Mouse (Mus musculus): Measurements from ENCODE around the gene Pfkfb3.

DNA sequence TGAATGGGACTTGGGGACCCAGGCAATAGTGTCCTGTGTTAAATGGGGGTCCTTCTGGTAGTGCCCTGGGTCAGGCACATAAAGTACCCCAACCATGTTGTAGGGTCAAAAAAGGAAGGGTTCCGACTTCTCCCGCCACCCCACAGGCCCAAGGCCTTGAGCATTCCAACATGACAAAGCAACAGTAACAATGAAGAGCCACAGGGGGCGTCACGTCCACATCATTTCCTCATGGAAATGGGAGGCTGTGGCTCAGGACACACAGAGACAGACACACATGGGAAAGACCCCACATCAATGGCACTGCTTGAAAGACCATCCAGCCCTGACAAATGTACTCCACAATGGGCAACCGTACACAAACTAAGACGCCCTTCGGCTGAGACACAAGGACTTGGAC is 78.6 kb downstream of the Pfkfb3 start:
- TF ChIP-seq CTCF (IDR thresholded peaks at IDR 0.05; ENCODE audit: low read depth) = no peak; the same call in 1 of the 2 replicates
- TF ChIP-seq EP300 (IDR thresholded peaks at IDR 0.05; ENCODE audit: low read depth) = no peak

All from liver, embryonic 14.5 days (tissue).